Mouse (Mus musculus): ENCODE measurements at regions not wholly inside any gene's neighbourhood (a gene's known extent, or its start where the extent isn't known, plus 50 kb on each side); places are given as distances from the start of the nearest gene placed in this dataset.

GRCm38 (mm10) chr2:17900202-17900601, 96.6 kb downstream of the H2al2a start:
- TF ChIP-seq CTCF (IDR thresholded peaks at IDR 0.05; ENCODE audit: extremely low read depth, insufficient read depth, insufficient read length, insufficient replicate concordance) (no peak), POLR2A (IDR thresholded peaks at IDR 0.05; ENCODE audit: low read depth, low read length) (no peak)
